24 mouse cellular contexts compared by ENCODE assay signal in the genomic region with DNA sequence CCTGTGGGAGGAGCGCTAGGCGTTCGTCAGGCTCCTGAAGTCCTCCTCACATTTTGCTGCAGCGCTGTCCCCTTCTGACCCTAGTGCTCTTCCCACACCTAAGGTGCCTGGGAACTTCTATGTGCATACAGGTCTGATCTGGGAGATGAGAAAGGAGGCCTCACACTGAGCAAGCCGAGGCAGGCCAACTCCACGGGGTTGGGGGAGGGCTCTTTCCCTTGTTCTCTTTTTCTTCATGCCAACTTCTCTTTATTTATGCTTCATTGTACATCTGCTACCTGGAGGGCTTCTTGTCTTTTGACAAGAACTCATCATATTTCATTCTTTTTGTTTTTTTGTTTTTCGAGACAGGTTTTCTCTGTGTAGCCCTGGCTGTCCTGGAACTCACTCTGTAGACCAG. TPM values are rescaled to one million over a fixed set of nuclear protein-coding genes. Genes with fewer than 3 reads are reported as not detected.
"Had no signal": no experiment of that assay in that cellular context is flagged by ENCODE, and none has a peak within 500 bp of the region (broad histone marks: within the 10 kb centered on the region; RNA-seq: fewer than 3 reads in every experiment).

No protein-coding gene starts in this region.

- DNase-seq: liver, embryonic 13.5 days; liver, postnatal 0 days; lung, adult 2 months; lung, postnatal 14 days; lung, postnatal 36 days; midbrain, embryonic 14.5 days; retina, postnatal 1 day; right cerebral cortex, adult 18-20 months; right cerebral cortex, postnatal 25 days; right cerebral cortex, postnatal 4 days; thymus, adult 2 months; thymus, postnatal 25 days; thymus, postnatal 4 days had no signal

- H3K4me3 ChIP-seq: liver, embryonic 13.5 days; liver, embryonic 15.5 days; lung, embryonic 15.5 days; midbrain, embryonic 10.5 days; midbrain, embryonic 12.5 days; myocyte; neural tube, embryonic 13.5 days; neural tube, embryonic 15.5 days; stomach, embryonic 15.5 days had no signal

- H3K27ac ChIP-seq: liver, embryonic 13.5 days; liver, embryonic 15.5 days; lung, embryonic 15.5 days; midbrain, embryonic 10.5 days; midbrain, embryonic 12.5 days; neural tube, embryonic 13.5 days; neural tube, embryonic 15.5 days; stomach, embryonic 15.5 days; stomach, postnatal 0 days had no signal

RNA-seq across cellular contexts. Expression of a gene that starts 25.7 kb away (rescaled TPM):
- total RNA-seq: megakaryocyte-erythroid progenitor cell, adult 5-6 weeks had no signal

RNA-seq across cellular contexts. Expression of a gene that starts 53.8 kb away (rescaled TPM):
- total RNA-seq: megakaryocyte, adult 5-6 weeks had no signal
